Mouse (Mus musculus) limb, embryonic 11.5 days (tissue): ENCODE measurements around the gene Ttc16. TPM values are rescaled to one million over a fixed set of nuclear protein-coding genes. Genes with fewer than 3 reads are reported as not detected.

Experiments
- ATAC-seq: fragments of 200-750 bp; cut with Nextera tagmentation; 2 replicates; pipeline ENCODE4 v1.8.0; 2017; ENCODE audit warnings: low read depth; ENCODE audit not compliant: insufficient number of reproducible peaks, low FRiP score, low TSS enrichment
- DNase-seq: peaks from one replicate; pipeline ENCODE4 v3.0.0-alpha.2; 2015; ENCODE audit warnings: low spot score
- H3K27ac ChIP-seq: fragments of 300-500 bp; sonication (generic); replicated peaks from 2 replicates; pipeline ENCODE4 v1.5.1; 2014; ENCODE audit warnings: low read depth, mild to moderate bottlenecking, low read length
- H3K27me3 ChIP-seq: fragments of 300-500 bp; sonication (generic); 2 replicates; pipeline ENCODE4 v1.6.1; 2014; ENCODE audit warnings: mild to moderate bottlenecking, low read length, mixed read lengths; ENCODE audit not compliant: control insufficient read depth, insufficient read depth
- H3K36me3 ChIP-seq: fragments of 300-500 bp; sonication (generic); 2 replicates; pipeline ENCODE4 v1.6.1; 2014; ENCODE audit warnings: mild to moderate bottlenecking, low read length, moderate library complexity, mixed read lengths; ENCODE audit not compliant: control insufficient read depth, insufficient read depth
- H3K4me1 ChIP-seq: fragments of 300-500 bp; sonication (generic); 2 replicates; pipeline ENCODE4 v1.6.1; 2014; ENCODE audit warnings: low read length, mixed read lengths; ENCODE audit not compliant: control insufficient read depth, insufficient read depth
- H3K4me2 ChIP-seq: fragments of 300-500 bp; sonication (generic); 2 replicates; pipeline ENCODE4 v1.6.1; 2014; ENCODE audit warnings: low read depth, mild to moderate bottlenecking, moderate library complexity; ENCODE audit not compliant: severe bottlenecking
- H3K4me3 ChIP-seq: fragments of 300-500 bp; sonication (generic); 2 replicates; pipeline ENCODE4 v1.5.1; 2014; ENCODE audit warnings: low read depth, low read length
- H3K9ac ChIP-seq: fragments of 300-500 bp; sonication (generic); 2 replicates; pipeline ENCODE4 v1.6.1; 2014; ENCODE audit warnings: mild to moderate bottlenecking, low read length
- H3K9me3 ChIP-seq: fragments of 300-500 bp; sonication (generic); 2 replicates; pipeline ENCODE4 v1.6.1; 2016; ENCODE audit warnings: low read length; ENCODE audit not compliant: control insufficient read depth
- WGBS: fragments of 180-500 bp; shearing (Covaris S2); extraction: QIAGEN DNeasy Blood & Tissue Kit; methylation state at CpG from one replicate; pipeline ENCODE4 v1.1.7; 2014; 5-methylcytosine and 5-hydroxymethylcytosine counted together
- polyA plus RNA-seq: library from polyadenylated mRNA; unstranded; fragments of >200 nt; fragmentation: Nextera tagmentation; extraction: Ambion mirVana; gene quantifications from 2 replicates; pipeline ENCODE4 v1.2.1, GENCODE M21; 2014

Gene Ttc16
- polyA plus RNA-seq, 1 experiment from 2014 or later = 0.56 TPM

GRCm38 (mm10) chr2:32734933-32735332 is 40.5 kb downstream of the Ttc16 start:
- 51% methylated on average over 4 of the region's 4 CpGs for WGBS
- H3K4me3 ChIP-seq = no peak overlapping the region
- H3K4me1 ChIP-seq = peaks cover 20% of the 10 kb centered on the region
- DNase-seq = no peak
- no peak overlapping the region for H3K4me2 ChIP-seq
- ATAC-seq = no peak
- no peaks in the 10 kb centered on the region for H3K36me3 ChIP-seq
- no peak overlapping the region for H3K9ac ChIP-seq
- no peak overlapping the region for H3K27ac ChIP-seq
- no peaks in the 10 kb centered on the region for H3K9me3 ChIP-seq
- H3K27me3 ChIP-seq = no peaks in the 10 kb centered on the region

- Histone ChIP-seq H3K36me3 (no peaks in the 10 kb centered on the region), H3K27ac (no peak overlapping the region), H3K9me3 (no peaks in the 10 kb centered on the region), H3K4me1 (peaks cover 22% of the 10 kb centered on the region), H3K27me3 (no peaks in the 10 kb centered on the region), H3K4me3 (no peak overlapping the region), H3K9ac (0 out of 2 replicates have a peak overlapping the region, but pooled peaks have one; percentile 5), H3K4me2 (no peak overlapping the region)
- WGBS = 29% methylated on average over 4 of the region's 4 CpGs
- ATAC-seq (no peak), DNase-seq (no peak)
Measured at GRCm38 (mm10) chr2:32734480-32734879, 41.0 kb downstream of the Ttc16 start.

- WGBS = 77% methylated on average over 6 of the region's 6 CpGs
- Histone ChIP-seq H3K4me2 (no peak overlapping the region), H3K27ac (no peak overlapping the region), H3K9ac (no peak overlapping the region), H3K4me1 (peaks cover 27% of the 10 kb centered on the region), H3K27me3 (no peaks in the 10 kb centered on the region), H3K4me3 (no peak overlapping the region), H3K36me3 (no peaks in the 10 kb centered on the region), H3K9me3 (no peaks in the 10 kb centered on the region)
- DNase-seq (no peak), ATAC-seq (no peak)
Measured at GRCm38 (mm10) chr2:32732695-32733094, 42.7 kb downstream of the Ttc16 start.

- 72% methylated on average over 4 of the region's 4 CpGs for WGBS
- no peak overlapping the region for H3K4me2 ChIP-seq
- no peak overlapping the region for H3K4me3 ChIP-seq
- H3K9me3 ChIP-seq = no peaks in the 10 kb centered on the region
- H3K36me3 ChIP-seq = no peaks in the 10 kb centered on the region
- no peaks in the 10 kb centered on the region for H3K27me3 ChIP-seq
- peak overlapping the region; percentile 30; the same call in 1 of the 2 replicates for H3K27ac ChIP-seq
- no peak for DNase-seq
- ATAC-seq = no peak
- peaks cover 27% of the 10 kb centered on the region for H3K4me1 ChIP-seq
- no peak overlapping the region for H3K9ac ChIP-seq
Measured at GRCm38 (mm10) chr2:32731911-32732310, 43.5 kb downstream of the Ttc16 start.

GRCm38 (mm10) chr2:32730854-32731253 is 44.6 kb downstream of the Ttc16 start:
- H3K4me3 ChIP-seq = no peak overlapping the region
- WGBS = 8% methylated on average over 11 of the region's 11 CpGs
- no peaks in the 10 kb centered on the region for H3K9me3 ChIP-seq
- peak overlapping the region; percentile 29; the same call in 1 of the 2 replicates for H3K4me2 ChIP-seq
- no peak overlapping the region for H3K9ac ChIP-seq
- no peaks in the 10 kb centered on the region for H3K27me3 ChIP-seq
- ATAC-seq (peak; percentile 48; the same call in 1 of the 2 replicates), DNase-seq (peak; percentile 84)
- H3K36me3 ChIP-seq = no peaks in the 10 kb centered on the region
- peaks cover 27% of the 10 kb centered on the region for H3K4me1 ChIP-seq
- peak overlapping the region; percentile 36; the same call in 1 of the 2 replicates for H3K27ac ChIP-seq

GRCm38 (mm10) chr2:32729547-32729946 is 45.9 kb downstream of the Ttc16 start:
- no peaks in the 10 kb centered on the region for H3K27me3 ChIP-seq
- no peak overlapping the region for H3K4me2 ChIP-seq
- no peak overlapping the region; the same call in 1 of the 2 replicates for H3K27ac ChIP-seq
- 40% methylated on average over 4 of the region's 4 CpGs for WGBS
- H3K9me3 ChIP-seq = no peaks in the 10 kb centered on the region
- no peak overlapping the region for H3K4me3 ChIP-seq
- ATAC-seq = no peak
- no peaks in the 10 kb centered on the region for H3K36me3 ChIP-seq
- no peak overlapping the region for H3K9ac ChIP-seq
- peaks cover 24% of the 10 kb centered on the region for H3K4me1 ChIP-seq
- DNase-seq = no peak

- DNase-seq = no peak
- no peak overlapping the region for H3K27ac ChIP-seq
- ATAC-seq = no peak
- peak overlapping the region; percentile 24 for H3K4me2 ChIP-seq
- no peaks in the 10 kb centered on the region for H3K9me3 ChIP-seq
- H3K4me1 ChIP-seq = peaks cover 24% of the 10 kb centered on the region
- WGBS = 56% methylated on average over 7 of the region's 7 CpGs
- H3K4me3 ChIP-seq = no peak overlapping the region; the same call in 1 of the 2 replicates
- no peaks in the 10 kb centered on the region for H3K36me3 ChIP-seq
- no peaks in the 10 kb centered on the region for H3K27me3 ChIP-seq
- H3K9ac ChIP-seq = no peak overlapping the region
Measured at GRCm38 (mm10) chr2:32728463-32728862, 47.0 kb downstream of the Ttc16 start.

GRCm38 (mm10) chr2:32727435-32727834 is 48.0 kb downstream of the Ttc16 start:
- ATAC-seq (peak; percentile 89), DNase-seq (peak; percentile 93)
- H3K27ac ChIP-seq = no peak overlapping the region
- under 1% methylated on average over 16 of the region's 16 CpGs for WGBS
- no peaks in the 10 kb centered on the region for H3K36me3 ChIP-seq
- peak overlapping the region; percentile 29 for H3K4me3 ChIP-seq
- H3K27me3 ChIP-seq = no peaks in the 10 kb centered on the region
- H3K9me3 ChIP-seq = no peaks in the 10 kb centered on the region
- peak overlapping the region; percentile 43 for H3K4me2 ChIP-seq
- no peak overlapping the region; the same call in 1 of the 2 replicates for H3K9ac ChIP-seq
- peaks cover 24% of the 10 kb centered on the region for H3K4me1 ChIP-seq
